Mouse (Mus musculus) regulatory T cell (primary cell): ENCODE measurements at regions not wholly inside any gene's neighbourhood (a gene's known extent, or its start where the extent isn't known, plus 50 kb on each side); places are given as distances from the start of the nearest gene placed in this dataset.

ENCODE experiments used
- in situ Hi-C: fragments of 300-600 bp; cut with MboI, MseI; formaldehyde crosslinking; loops from one replicate; pipeline ENCODE4 v1.15.1; 2025; ENCODE audit warnings: high pct_unique_total_duplicates

- in situ Hi-C loops = no loop called here
These were observed 63.8 kb upstream of the Dscam start for GRCm38 (mm10) chr16:97234321-97234720.

GRCm38 (mm10) chr16:97239626-97240025, 69.1 kb upstream of the Dscam start:
- in situ Hi-C loops = no loop called here

GRCm38 (mm10) chr16:97240085-97240484, 69.5 kb upstream of the Dscam start:
- in situ Hi-C loops = no loop called here

- in situ Hi-C loops = no loop called here
These were observed 70.4 kb upstream of the Dscam start for GRCm38 (mm10) chr16:97240859-97241360.

GRCm38 (mm10) chr16:97241639-97242038, 71.1 kb upstream of the Dscam start:
- in situ Hi-C loops = no loop called here

- in situ Hi-C loops = no loop called here
These were observed 79.9 kb upstream of the Dscam start for GRCm38 (mm10) chr16:97250488-97250887.

- in situ Hi-C loops = no loop called here
These were observed 82.0 kb upstream of the Dscam start for GRCm38 (mm10) chr16:97252551-97252950.

- in situ Hi-C loops = no loop called here
These were observed 82.6 kb upstream of the Dscam start for GRCm38 (mm10) chr16:97252997-97253635.

GRCm38 (mm10) chr16:97258821-97259220, 88.3 kb upstream of the Dscam start:
- in situ Hi-C loops = no loop called here

GRCm38 (mm10) chr16:97263451-97263850, 92.9 kb upstream of the Dscam start:
- in situ Hi-C loops = no loop called here

GRCm38 (mm10) chr16:97270417-97271133, 86.0 kb upstream of the Bace2 start:
- in situ Hi-C loops = no loop called here

- in situ Hi-C loops = no loop called here
These were observed 85.3 kb upstream of the Bace2 start for GRCm38 (mm10) chr16:97271264-97271663.

GRCm38 (mm10) chr16:97272035-97272631, 84.4 kb upstream of the Bace2 start:
- in situ Hi-C loops = no loop called here

- in situ Hi-C loops = no loop called here
These were observed 77.6 kb upstream of the Bace2 start for GRCm38 (mm10) chr16:97278913-97279312.

- in situ Hi-C loops = no loop called here
These were observed 74.9 kb upstream of the Bace2 start for GRCm38 (mm10) chr16:97281615-97282110.

GRCm38 (mm10) chr16:97282943-97283342, 73.6 kb upstream of the Bace2 start:
- in situ Hi-C loops = no loop called here

GRCm38 (mm10) chr16:97285886-97286447, 70.6 kb upstream of the Bace2 start:
- in situ Hi-C loops = no loop called here

- in situ Hi-C loops = no loop called here
These were observed 69.8 kb upstream of the Bace2 start for GRCm38 (mm10) chr16:97286717-97287116.

- in situ Hi-C loops = no loop called here
These were observed 67.9 kb upstream of the Bace2 start for GRCm38 (mm10) chr16:97288634-97289033.

- in situ Hi-C loops = no loop called here
These were observed 64.0 kb upstream of the Bace2 start for GRCm38 (mm10) chr16:97292484-97293048.

- in situ Hi-C loops = no loop called here
These were observed 63.3 kb upstream of the Bace2 start for GRCm38 (mm10) chr16:97293273-97293672.

GRCm38 (mm10) chr16:97297140-97297539, 59.4 kb upstream of the Bace2 start:
- in situ Hi-C loops = no loop called here
